Mouse (Mus musculus): ENCODE results near the gene Spryd3.
A peak's percentile ranks its signal among the peaks of the same experiment; 100 is the strongest.
"Not testable (repeated sequence)": the region's sequence is repeated elsewhere in the genome, so short reads cannot be mapped to it uniquely, and the experiment has no call there.

The Spryd3 gene

GRCm38 (mm10) chr15:102099260-102099659 is 36.8 kb downstream of the Spryd3 start:
- peak; percentile 58 for DNase-seq (ENCODE audit: low spot score)

DNA sequence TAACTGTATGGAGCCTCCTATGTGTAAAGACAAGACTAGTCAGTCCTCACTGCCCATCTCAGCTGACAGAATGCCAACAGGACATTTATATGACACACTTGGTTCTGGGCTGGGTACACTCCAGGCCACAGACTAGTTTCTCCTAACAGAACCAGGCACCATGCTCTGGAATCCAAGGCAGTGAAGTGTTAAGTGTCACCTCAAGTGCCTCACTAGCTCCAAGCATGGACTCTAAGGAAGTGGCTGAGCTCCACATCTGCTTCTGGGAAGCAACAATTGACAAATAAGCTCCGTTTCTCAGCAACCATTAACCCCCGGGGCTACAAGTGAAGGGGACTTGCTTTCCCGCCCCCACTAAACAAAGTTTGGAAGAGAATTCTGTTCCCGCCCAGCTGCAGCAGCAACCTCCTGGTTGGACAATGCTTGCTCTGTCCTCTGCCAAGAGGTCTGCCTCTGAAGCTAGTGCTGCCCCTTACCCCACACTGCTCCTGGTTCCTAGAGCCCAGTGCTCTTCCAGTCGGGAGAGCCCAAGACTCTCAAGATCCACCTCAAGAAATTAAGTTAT is 38.0 kb downstream of the Spryd3 start:
- peak; percentile 95 for DNase-seq (ENCODE audit: low spot score)

DNA sequence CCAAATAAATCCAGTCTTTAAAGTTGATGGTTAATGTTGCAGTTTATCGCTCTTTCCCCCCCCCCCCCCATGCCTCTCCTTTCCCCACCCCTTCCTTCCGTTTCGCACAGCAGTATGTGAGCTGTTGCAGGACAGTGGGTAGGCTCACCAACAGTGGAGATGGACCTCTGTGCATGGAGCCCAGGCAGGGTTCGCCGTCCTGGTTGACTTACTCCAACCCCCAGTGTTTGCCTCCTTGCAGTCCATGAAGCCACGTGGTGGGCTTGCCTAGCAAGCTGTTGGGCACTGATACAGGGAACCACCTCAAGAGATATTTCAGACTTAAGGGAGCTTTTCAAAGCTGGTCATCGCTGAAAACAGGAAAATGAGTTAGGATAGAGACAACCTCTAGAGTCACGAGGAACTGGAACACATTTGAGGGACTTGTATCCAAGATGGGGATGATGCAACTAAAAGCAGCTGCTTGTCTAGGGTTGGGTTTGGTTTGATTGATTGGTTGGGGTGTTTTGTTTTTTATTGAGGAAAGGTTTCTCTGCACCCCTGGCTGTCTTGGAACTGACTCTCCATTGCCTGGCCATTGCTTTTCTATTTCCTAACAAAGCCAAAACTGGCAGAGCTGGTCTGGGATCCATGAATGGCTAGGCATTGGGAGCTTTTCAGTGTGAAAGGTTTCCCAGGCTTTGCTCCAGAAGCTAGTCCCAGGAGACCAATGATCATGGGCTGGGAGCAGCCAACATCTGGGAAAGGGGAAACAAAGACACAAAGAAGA is 38.7 kb downstream of the Spryd3 start:
- DNase-seq (ENCODE audit: low spot score), result peak; percentile 100

DNA sequence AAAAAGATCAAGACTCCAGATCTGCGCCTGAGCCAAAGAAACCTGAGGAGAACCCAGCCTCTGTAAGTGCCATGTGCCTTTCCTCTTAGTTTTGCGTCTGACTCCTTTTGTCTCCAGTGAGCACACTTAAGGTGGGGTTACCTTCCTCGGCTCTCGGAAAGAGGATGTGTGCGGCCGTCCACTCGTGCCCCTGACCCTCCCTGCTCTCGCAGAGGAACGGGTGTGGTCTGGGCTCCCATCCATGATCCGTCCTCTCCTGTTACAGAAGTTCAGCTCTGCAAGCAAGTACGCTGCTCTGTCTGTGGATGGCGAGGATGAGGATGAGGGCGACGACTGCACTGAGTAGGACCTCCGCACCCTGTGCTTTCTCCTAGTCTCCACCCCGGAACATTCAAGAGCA is 41.0 kb downstream of the Spryd3 start:
- no peak for DNase-seq (ENCODE audit: low spot score)

GRCm38 (mm10) chr15:102094157-102094556 is 41.9 kb downstream of the Spryd3 start:
- no peak for DNase-seq (ENCODE audit: low spot score)

- peak; percentile 85 for DNase-seq (ENCODE audit: low spot score)
Measured at GRCm38 (mm10) chr15:102092222-102092621, 43.8 kb downstream of the Spryd3 start.

DNA sequence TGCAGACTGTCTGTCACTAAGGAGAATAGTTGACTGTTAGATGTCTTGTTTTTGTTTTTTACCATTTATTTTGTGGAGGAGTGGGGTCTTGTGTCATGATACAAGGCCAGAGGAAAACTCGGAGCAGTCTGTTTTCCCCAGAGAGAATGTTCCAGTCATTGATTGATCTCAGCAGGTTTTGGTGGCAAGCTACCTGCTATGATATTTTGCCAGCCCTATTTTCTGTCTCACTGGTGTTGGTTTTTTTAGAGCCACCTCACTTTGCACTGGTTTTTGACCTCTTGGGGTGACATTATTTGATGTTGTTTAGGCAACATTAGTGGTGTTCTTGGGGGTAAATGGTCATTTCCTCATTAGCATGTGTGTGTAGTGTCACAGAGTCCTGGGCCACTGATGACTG is 44.3 kb downstream of the Spryd3 start:
- DNase-seq (ENCODE audit: low spot score), result no peak

DNA sequence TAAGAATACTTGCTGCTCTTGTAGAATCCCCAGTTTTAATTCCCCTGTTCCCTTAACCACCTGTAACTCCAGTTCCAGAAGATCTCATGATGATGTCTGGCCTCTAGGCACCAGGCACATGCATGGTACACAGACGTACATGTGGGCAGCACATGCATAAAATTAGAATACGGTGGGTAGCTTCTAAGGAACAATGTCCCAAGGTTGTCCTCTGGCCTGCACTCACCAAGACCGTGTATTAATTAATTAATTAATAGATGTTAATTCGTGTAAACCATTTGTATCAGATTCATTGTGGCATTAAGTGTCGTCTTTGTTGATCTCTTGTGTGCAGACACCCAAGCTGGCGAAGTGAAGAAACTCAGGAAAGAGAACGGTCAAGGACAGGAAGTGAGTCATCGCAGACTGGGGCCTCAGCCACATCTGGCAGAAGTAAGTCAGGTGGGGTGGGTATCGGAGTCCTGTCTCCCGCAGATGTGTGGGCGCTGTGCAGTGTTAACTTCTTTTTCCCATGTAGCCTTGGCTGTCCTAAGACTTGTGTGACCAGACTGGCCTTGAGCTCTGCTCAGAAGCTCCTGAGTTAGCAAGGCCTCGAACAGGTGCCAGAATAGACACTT is 44.9 kb downstream of the Spryd3 start:
- DNase-seq (ENCODE audit: low spot score), result no peak

GRCm38 (mm10) chr15:102089914-102090585 is 46.0 kb downstream of the Spryd3 start:
- DNase-seq (ENCODE audit: low spot score), result no peak

DNA sequence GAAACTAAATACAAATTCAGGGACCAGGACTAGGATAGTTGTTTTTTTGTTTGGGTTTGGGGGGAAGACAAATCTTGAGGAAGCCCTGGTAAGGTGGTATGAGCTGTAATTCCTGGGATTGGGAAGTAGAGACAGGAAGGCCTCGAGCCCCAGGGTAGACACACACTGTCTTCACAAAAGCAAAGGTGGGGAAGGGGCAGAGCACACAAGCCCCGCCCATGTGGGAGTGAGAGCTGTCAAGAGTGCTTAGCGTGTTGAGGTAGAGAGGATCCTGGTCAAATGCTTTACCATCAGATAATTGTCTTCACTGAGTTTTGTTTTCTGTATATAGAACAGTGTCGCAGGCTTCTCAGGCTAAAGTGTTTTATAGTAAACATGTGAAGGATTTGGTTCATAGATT is 53.0 kb downstream of the Spryd3 start:
- DNase-seq (ENCODE audit: low spot score), result no peak

DNA sequence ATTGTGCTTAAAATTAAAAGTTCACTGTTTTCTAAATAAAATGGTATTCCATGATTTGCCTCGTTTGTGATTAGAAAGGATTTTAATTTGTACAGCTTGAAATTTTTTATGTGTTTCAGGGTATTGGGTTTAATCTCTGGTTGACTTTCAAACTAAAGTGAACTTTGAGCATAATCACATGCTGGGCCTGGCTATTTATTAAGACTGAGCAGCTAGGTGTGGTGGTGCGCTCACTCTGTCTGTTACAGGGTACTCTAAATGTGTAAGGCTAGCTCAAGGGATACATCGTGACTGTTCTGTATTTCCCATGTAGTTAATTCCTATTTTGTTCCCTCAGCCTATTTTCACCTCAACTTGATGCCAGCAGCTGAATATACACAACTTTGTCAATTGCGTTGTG is 53.9 kb downstream of the Spryd3 start:
- no peak for DNase-seq (ENCODE audit: low spot score)

- DNase-seq (ENCODE audit: low spot score), result no peak
Measured at GRCm38 (mm10) chr15:102080429-102080828, 55.6 kb downstream of the Spryd3 start.

GRCm38 (mm10) chr15:102079924-102080323 is 56.1 kb downstream of the Spryd3 start:
- not testable (repeated sequence) for DNase-seq (ENCODE audit: low spot score)

DNA sequence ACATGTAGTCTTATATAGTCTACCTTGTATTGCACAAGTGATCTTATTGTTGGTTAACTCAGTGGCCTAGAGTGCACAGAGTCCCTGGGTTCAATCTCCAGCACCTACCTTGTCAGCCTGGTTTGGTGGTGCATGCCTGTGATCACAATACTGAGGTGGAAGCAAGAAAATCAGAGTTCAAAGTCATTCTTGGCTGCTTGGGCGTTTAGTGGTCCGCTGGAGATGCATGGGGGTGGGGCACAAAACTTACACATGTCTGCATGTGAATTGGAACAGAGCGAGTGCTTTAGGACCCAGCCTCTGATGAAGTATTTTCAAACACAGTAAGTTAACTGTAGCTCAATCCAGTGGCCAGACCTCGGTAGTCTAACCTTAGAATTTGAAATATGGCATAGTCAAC is 56.8 kb downstream of the Spryd3 start:
- no peak for DNase-seq (ENCODE audit: low spot score)

DNA sequence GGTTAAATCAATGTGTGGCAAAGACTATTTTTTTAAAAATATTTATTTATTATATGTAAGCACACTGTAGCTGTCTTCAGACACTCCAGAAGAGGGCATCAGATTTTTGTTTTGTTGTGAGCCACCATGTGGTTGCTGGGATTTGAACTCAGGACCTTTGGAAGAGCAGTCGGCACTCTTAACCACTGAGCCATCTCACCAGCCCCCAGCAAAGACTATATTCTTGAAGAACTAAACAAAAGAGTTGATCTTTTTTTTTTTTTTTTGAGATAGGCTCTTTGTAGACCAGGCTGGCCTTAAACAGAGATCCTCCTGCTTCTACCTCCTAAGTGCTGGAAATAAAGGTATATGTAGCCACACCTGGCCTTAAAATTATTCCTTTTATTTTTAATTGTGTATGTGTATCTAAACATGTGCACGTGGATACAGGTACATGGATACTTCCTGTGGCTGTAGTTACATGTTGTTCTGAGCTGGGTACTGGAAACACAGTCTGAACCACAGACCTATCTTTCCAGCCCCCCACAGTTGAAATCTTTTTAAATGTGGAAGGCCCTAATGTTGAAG is 58.8 kb downstream of the Spryd3 start:
- no peak for DNase-seq (ENCODE audit: low spot score)

DNA sequence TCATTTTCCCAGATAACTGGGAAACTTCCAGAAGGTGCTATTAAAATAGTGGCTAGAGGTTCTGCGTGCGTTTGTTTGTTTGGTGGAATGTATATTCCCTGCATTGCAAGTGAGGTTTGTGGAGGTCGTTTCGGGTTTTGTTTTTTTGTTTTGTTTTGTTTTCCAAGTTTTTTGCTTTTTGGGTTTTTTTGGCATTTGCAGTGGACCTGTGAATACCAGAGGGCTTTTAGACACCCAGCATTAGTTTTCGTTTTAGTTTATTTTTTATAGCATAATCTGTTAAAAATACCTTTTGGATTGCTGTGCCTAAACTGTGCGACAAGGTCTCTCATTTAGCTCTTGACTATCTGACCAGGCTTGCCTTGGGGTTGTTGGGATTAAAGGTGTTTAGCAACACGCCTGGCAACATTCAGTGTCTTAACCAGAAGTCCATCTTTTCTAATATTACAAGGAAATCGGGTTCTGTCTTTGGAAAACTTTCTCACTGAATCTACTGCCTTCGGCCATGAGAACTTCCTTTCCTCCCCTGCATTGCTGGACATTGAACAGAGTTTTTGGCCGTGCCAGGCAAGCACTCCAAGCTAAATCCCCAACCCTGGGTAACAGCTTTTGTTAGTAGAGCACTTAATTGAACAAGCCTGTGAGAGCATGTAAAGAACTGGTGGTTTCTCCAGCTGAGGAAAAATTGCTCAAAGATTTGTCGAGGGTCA is 61.0 kb downstream of the Spryd3 start:
- peak; percentile 50 for DNase-seq (ENCODE audit: low spot score)

DNA sequence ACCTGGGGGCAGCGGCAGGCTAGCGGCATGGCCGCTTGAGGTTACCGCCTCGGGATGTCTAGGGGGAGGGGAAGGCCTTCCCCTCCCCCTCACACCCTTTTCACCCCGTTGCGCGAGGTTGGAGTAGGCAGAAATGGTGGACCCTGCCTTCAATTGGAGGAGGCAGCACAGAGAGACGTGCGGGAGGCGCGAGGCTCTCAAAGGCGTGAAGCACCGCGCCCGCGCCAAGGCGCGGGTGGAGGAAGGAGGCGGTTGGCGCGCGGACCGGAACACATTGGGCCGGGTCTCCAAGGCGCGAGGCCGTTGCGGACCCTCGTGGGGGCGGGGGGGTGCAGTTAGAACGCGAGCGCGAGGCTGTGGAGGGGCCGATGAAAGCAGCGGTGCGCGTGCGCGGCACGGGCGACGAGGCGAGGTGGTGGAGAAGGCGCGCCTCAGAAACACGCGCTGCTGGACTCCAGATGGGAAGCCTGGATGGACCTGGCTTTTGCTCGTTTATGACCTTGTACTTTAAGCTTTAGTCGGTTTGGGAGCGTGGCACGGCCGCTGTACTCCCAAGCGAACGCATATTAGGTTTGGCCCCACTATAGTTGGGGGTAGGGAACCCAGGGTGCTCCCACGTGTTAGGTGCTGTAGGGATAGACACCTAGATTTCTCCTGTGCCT is 61.8 kb downstream of the Spryd3 start:
- peak; percentile 58 for DNase-seq (ENCODE audit: low spot score)

DNA sequence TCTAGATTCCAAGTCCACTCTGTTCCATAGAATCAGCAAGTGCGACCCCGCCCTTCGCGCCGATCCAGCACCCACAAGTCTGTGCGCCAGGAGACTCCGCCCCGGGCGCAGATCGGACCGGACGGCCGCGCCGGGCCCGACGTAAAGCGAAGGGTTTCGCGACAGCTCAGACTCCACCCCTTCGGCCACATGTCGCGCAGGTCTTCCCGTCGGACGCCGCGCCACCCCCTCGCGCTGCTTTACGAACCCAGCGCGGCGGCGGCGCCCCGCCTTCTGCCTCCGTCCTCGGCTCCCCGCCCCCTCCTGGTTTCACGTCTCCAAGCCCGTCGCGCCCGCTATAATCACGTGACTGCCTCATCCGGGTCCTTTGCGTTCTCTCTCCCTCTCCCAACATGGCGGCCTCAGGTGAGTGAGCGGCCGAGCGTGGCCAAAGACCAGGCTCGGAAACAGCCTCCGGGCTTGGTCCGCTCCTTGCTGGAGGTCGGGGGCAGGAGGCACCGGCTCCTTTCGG is 62.4 kb downstream of the Spryd3 start, which contains the start of gene Eif4b:
Gene Eif4b, plus strand, starts transcription at position 215 of the 511 bp plus-strand sequence.
- peak; percentile 100 for DNase-seq (ENCODE audit: low spot score)

DNA sequence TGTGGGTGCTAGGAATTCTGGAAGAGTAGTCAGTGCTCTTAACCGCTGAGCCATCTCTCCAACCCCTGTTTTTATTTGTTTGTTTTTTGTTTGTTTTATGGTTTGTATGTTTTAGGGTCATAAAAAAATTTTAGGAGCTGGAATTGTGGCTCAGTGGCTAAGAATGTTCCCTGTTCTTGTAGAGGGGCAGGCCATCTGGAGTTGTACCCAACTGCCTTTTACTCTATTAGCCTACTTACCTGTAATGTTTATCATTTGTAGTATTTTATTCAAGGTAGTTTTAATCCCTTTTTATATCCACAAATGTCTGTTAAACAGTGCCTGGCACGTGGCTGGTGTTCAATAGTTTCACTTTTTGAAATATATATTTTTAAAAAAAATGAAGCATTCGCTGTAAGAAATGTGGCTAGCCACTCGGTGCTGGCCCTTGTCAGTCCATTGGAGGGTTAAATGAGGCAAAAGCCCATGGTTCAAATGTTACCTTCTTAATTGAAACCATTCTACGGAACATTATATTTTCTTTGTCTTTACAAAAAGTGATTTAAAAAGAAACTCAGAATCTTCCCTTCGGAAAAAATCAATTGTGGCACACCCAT is 63.0 kb downstream of the Spryd3 start:
- DNase-seq (ENCODE audit: low spot score), result no peak
